30 mouse cellular contexts compared by ENCODE assay signal in genomic region chr9:83100786-83101185, GRCm38 (mm10).
"Had no signal": no experiment of that assay in that cellular context is flagged by ENCODE, and none has a peak within 500 bp of the region (broad histone marks: within the 10 kb centered on the region; RNA-seq: fewer than 3 reads in every experiment).

No protein-coding gene starts in this region.

- DNase-seq: heart, postnatal 10 days; heart, postnatal 14 days; heart, postnatal 36 days; heart, postnatal 4 days; kidney, adult 11 months; kidney, adult 18-20 months; kidney, adult 2 months; kidney, adult 8-10 months; kidney, adult 9 months; kidney, postnatal 10 days; kidney, postnatal 14 days; kidney, postnatal 25 days; kidney, postnatal 36 days; kidney, postnatal 4 days; layer of hippocampus, adult 9-11 months; layer of hippocampus, postnatal 36 days had no signal

- H3K36me3 ChIP-seq: heart, embryonic 12.5 days; heart, embryonic 13.5 days; heart, embryonic 15.5 days; hindbrain, embryonic 10.5 days; hindbrain, embryonic 12.5 days; hindbrain, embryonic 13.5 days; hindbrain, embryonic 15.5 days; intestine, embryonic 15.5 days; kidney, embryonic 15.5 days had no signal

- H3K4me3 ChIP-seq: heart, embryonic 12.5 days; heart, embryonic 13.5 days; heart, embryonic 15.5 days; hindbrain, embryonic 10.5 days; hindbrain, embryonic 12.5 days; hindbrain, embryonic 13.5 days; hindbrain, embryonic 15.5 days; intestine, embryonic 15.5 days; kidney, embryonic 15.5 days; layer of hippocampus, adult 2 months; left cerebral cortex, adult 2 months had no signal

- H3K27me3 ChIP-seq: heart, embryonic 12.5 days; heart, embryonic 13.5 days; heart, embryonic 15.5 days; hindbrain, embryonic 12.5 days; hindbrain, embryonic 13.5 days; hindbrain, embryonic 15.5 days; intestine, embryonic 15.5 days; kidney, embryonic 15.5 days had no signal

- H3K27ac ChIP-seq: heart, embryonic 13.5 days; heart, embryonic 15.5 days; hindbrain, embryonic 10.5 days; hindbrain, embryonic 12.5 days; hindbrain, embryonic 13.5 days; hindbrain, embryonic 14.5 days; hindbrain, embryonic 15.5 days; hindbrain, postnatal 0 days; intestine, embryonic 15.5 days; kidney, embryonic 15.5 days; kidney, postnatal 0 days; layer of hippocampus, adult 2 months; left cerebral cortex, adult 2 months had no signal

- H3K4me1 ChIP-seq: heart, embryonic 12.5 days; heart, embryonic 13.5 days; heart, embryonic 15.5 days; hindbrain, embryonic 13.5 days; intestine, embryonic 15.5 days; kidney, embryonic 15.5 days had no signal

- H3K9me3 ChIP-seq: heart, embryonic 12.5 days; heart, embryonic 13.5 days; heart, embryonic 15.5 days; hindbrain, embryonic 10.5 days; hindbrain, embryonic 12.5 days; hindbrain, embryonic 13.5 days; hindbrain, embryonic 15.5 days; intestine, embryonic 15.5 days; kidney, embryonic 15.5 days had no signal
